Mouse (Mus musculus) neural tube, embryonic 14.5 days (tissue): Measurements from ENCODE around the gene Dvl1. TPM values are rescaled to one million over a fixed set of nuclear protein-coding genes. Genes with fewer than 3 reads are reported as not detected.

ENCODE experiments used
- ATAC-seq: fragments of 200-750 bp; cut with Nextera tagmentation; 2 replicates; pipeline ENCODE4 v1.8.0; 2017; ENCODE audit warnings: low read depth, mild to moderate bottlenecking, moderate TSS enrichment, moderate library complexity
- H3K27ac ChIP-seq: fragments of 300-500 bp; sonication (generic); 2 replicates; pipeline ENCODE4 v1.5.1; 2014; ENCODE audit warnings: low read depth, mild to moderate bottlenecking, control low read depth, low read length, moderate library complexity, mixed read lengths
- H3K27me3 ChIP-seq: fragments of 300-500 bp; sonication (generic); 2 replicates; pipeline ENCODE4 v1.6.1; 2014; ENCODE audit warnings: low read length; ENCODE audit not compliant: control insufficient read depth, insufficient read depth
- H3K36me3 ChIP-seq: fragments of 300-500 bp; sonication (generic); 2 replicates; pipeline ENCODE4 v1.6.1; 2014; ENCODE audit warnings: low read length, mixed read lengths; ENCODE audit not compliant: control insufficient read depth, insufficient read depth
- H3K4me1 ChIP-seq: fragments of 300-500 bp; sonication (generic); 2 replicates; pipeline ENCODE4 v1.6.1; 2014; ENCODE audit warnings: low read length; ENCODE audit not compliant: control insufficient read depth, insufficient read depth
- H3K4me2 ChIP-seq: fragments of 300-500 bp; sonication (generic); 2 replicates; pipeline ENCODE4 v1.6.1; 2014; ENCODE audit warnings: mild to moderate bottlenecking, low read depth, low read length, control low read depth
- H3K4me3 ChIP-seq: fragments of 300-500 bp; sonication (generic); 2 replicates; pipeline ENCODE4 v1.5.1; 2014; ENCODE audit warnings: low read depth, low read length, control low read depth, mixed read lengths
- H3K9ac ChIP-seq: fragments of 300-500 bp; sonication (generic); replicated peaks from 2 replicates; pipeline ENCODE4 v1.6.1; 2014; ENCODE audit warnings: low read depth, mild to moderate bottlenecking, control low read depth, low read length, mixed read lengths
- H3K9me3 ChIP-seq: fragments of 300-500 bp; sonication (generic); 2 replicates; pipeline ENCODE4 v1.6.1; 2016; ENCODE audit warnings: low read length; ENCODE audit not compliant: control insufficient read depth
- WGBS: fragments of 180-500 bp; shearing (Covaris S2); extraction: QIAGEN DNeasy Blood & Tissue Kit; methylation state at CpG from one replicate; pipeline ENCODE4 v1.1.7; 2014; 5-methylcytosine and 5-hydroxymethylcytosine counted together
- polyA plus RNA-seq: library from polyadenylated mRNA; unstranded; fragments of >200 nt; fragmentation: Nextera tagmentation; extraction: Ambion mirVana; gene quantifications from 2 replicates; pipeline ENCODE4 v1.2.1, GENCODE M21; 2014

Gene Dvl1
- polyA plus RNA-seq, 1 experiment from 2014 or later, result 16.1 TPM

GRCm38 (mm10) chr4:155895216-155895615 lies 48.0 kb downstream of the Dvl1 start:
- peak overlapping the region; percentile 12; the same call in 1 of the 2 replicates for H3K4me3 ChIP-seq
- peaks cover 32% of the 10 kb centered on the region for H3K4me1 ChIP-seq
- H3K27me3 ChIP-seq, result no peaks in the 10 kb centered on the region
- H3K27ac ChIP-seq, result 0 out of 2 replicates have a peak overlapping the region, but pooled peaks have one; percentile 34
- ATAC-seq, result no peak
- no peaks in the 10 kb centered on the region for H3K9me3 ChIP-seq
- H3K36me3 ChIP-seq, result peaks cover 25% of the 10 kb centered on the region
- 38% methylated on average over 6 of the region's 6 CpGs for WGBS
- H3K9ac ChIP-seq, result peak overlapping the region; percentile 34; the same call in 1 of the 2 replicates
- H3K4me2 ChIP-seq, result peak overlapping the region; percentile 98

- peaks cover 26% of the 10 kb centered on the region for H3K4me1 ChIP-seq
- H3K4me3 ChIP-seq, result no peak overlapping the region
- H3K36me3 ChIP-seq, result peaks cover 31% of the 10 kb centered on the region
- H3K27ac ChIP-seq, result no peak overlapping the region
- H3K4me2 ChIP-seq, result peak overlapping the region; percentile 98; the same call in 1 of the 2 replicates
- no peaks in the 10 kb centered on the region for H3K27me3 ChIP-seq
- ATAC-seq, result no peak
- H3K9ac ChIP-seq, result no peak overlapping the region
- 91% methylated on average over 4 of the region's 4 CpGs for WGBS
- no peaks in the 10 kb centered on the region for H3K9me3 ChIP-seq
Observed at GRCm38 (mm10) chr4:155895826-155896225, 48.6 kb downstream of the Dvl1 start.

- WGBS, result 98% methylated on average over 12 of the region's 12 CpGs
- no peak overlapping the region for H3K4me2 ChIP-seq
- H3K27me3 ChIP-seq, result no peaks in the 10 kb centered on the region
- H3K36me3 ChIP-seq, result peaks cover 36% of the 10 kb centered on the region
- H3K27ac ChIP-seq, result no peak overlapping the region
- H3K4me3 ChIP-seq, result no peak overlapping the region
- H3K4me1 ChIP-seq, result peaks cover 24% of the 10 kb centered on the region
- H3K9ac ChIP-seq, result no peak overlapping the region
- no peak for ATAC-seq
- H3K9me3 ChIP-seq, result no peaks in the 10 kb centered on the region
Observed at GRCm38 (mm10) chr4:155896461-155896860, 49.3 kb downstream of the Dvl1 start.

GRCm38 (mm10) chr4:155898318-155898717 lies 51.1 kb downstream of the Dvl1 start:
- Histone ChIP-seq H3K9ac (no peak overlapping the region), H3K36me3 (peaks cover 55% of the 10 kb centered on the region), H3K9me3 (no peaks in the 10 kb centered on the region), H3K27ac (no peak overlapping the region), H3K27me3 (no peaks in the 10 kb centered on the region), H3K4me3 (no peak overlapping the region), H3K4me2 (no peak overlapping the region), H3K4me1 (peaks cover 22% of the 10 kb centered on the region)
- WGBS, result 95% methylated on average over 2 of the region's 2 CpGs
- no peak for ATAC-seq

GRCm38 (mm10) chr4:155899355-155899754 lies 52.2 kb downstream of the Dvl1 start:
- Histone ChIP-seq H3K27ac (no peak overlapping the region), H3K4me1 (peaks cover 12% of the 10 kb centered on the region), H3K4me3 (no peak overlapping the region), H3K9me3 (no peaks in the 10 kb centered on the region), H3K4me2 (no peak overlapping the region), H3K27me3 (no peaks in the 10 kb centered on the region), H3K9ac (no peak overlapping the region), H3K36me3 (peaks cover 63% of the 10 kb centered on the region)
- ATAC-seq, result no peak
- 95% methylated on average over 7 of the region's 7 CpGs for WGBS

- no peak overlapping the region for H3K9ac ChIP-seq
- H3K4me2 ChIP-seq, result no peak overlapping the region
- no peaks in the 10 kb centered on the region for H3K4me1 ChIP-seq
- no peaks in the 10 kb centered on the region for H3K9me3 ChIP-seq
- no peak overlapping the region for H3K27ac ChIP-seq
- H3K36me3 ChIP-seq, result peaks cover 79% of the 10 kb centered on the region
- no peak for ATAC-seq
- H3K4me3 ChIP-seq, result no peak overlapping the region
- 83% methylated on average over 3 of the region's 3 CpGs for WGBS
- H3K27me3 ChIP-seq, result no peaks in the 10 kb centered on the region
Observed at GRCm38 (mm10) chr4:155901205-155901604, 54.0 kb downstream of the Dvl1 start.

- no peak overlapping the region for H3K9ac ChIP-seq
- H3K4me3 ChIP-seq, result no peak overlapping the region
- H3K4me2 ChIP-seq, result no peak overlapping the region
- WGBS, result 99% methylated on average over 12 of the region's 13 CpGs
- H3K27me3 ChIP-seq, result no peaks in the 10 kb centered on the region
- no peak for ATAC-seq
- no peak overlapping the region for H3K27ac ChIP-seq
- no peaks in the 10 kb centered on the region for H3K4me1 ChIP-seq
- H3K36me3 ChIP-seq, result peaks cover 70% of the 10 kb centered on the region
- H3K9me3 ChIP-seq, result no peaks in the 10 kb centered on the region
Observed at GRCm38 (mm10) chr4:155903246-155903645, 56.0 kb downstream of the Dvl1 start.

- WGBS, result 93% methylated on average over 13 of the region's 13 CpGs
- no peak for ATAC-seq
Observed at GRCm38 (mm10) chr4:155904318-155905102, 57.3 kb downstream of the Dvl1 start.

GRCm38 (mm10) chr4:155905634-155906033 lies 58.4 kb downstream of the Dvl1 start:
- ATAC-seq, result no peak
- peaks cover 53% of the 10 kb centered on the region for H3K36me3 ChIP-seq
- 88% methylated on average over 13 of the region's 13 CpGs for WGBS

More at GRCm38 (mm10) chr4:155904318-155905102, 57.3 kb downstream of the Dvl1 start:
- H3K9ac ChIP-seq, result no peak overlapping the region
- no peaks in the 10 kb centered on the region for H3K27me3 ChIP-seq
- H3K4me2 ChIP-seq, result no peak overlapping the region
- H3K4me1 ChIP-seq, result no peaks in the 10 kb centered on the region
- H3K9me3 ChIP-seq, result no peaks in the 10 kb centered on the region
- H3K4me3 ChIP-seq, result no peak overlapping the region
- H3K36me3 ChIP-seq, result peaks cover 64% of the 10 kb centered on the region
- no peak overlapping the region for H3K27ac ChIP-seq

More at GRCm38 (mm10) chr4:155905634-155906033, 58.4 kb downstream of the Dvl1 start:
- H3K4me1 ChIP-seq, result no peaks in the 10 kb centered on the region
- no peak overlapping the region for H3K4me3 ChIP-seq
- H3K4me2 ChIP-seq, result no peak overlapping the region
- H3K27ac ChIP-seq, result no peak overlapping the region
- no peaks in the 10 kb centered on the region for H3K9me3 ChIP-seq
- no peaks in the 10 kb centered on the region for H3K27me3 ChIP-seq
- H3K9ac ChIP-seq, result no peak overlapping the region
